Mouse (Mus musculus): ENCODE measurements around the gene Arhgap20. TPM values are rescaled to one million over a fixed set of nuclear protein-coding genes. Genes with fewer than 3 reads are reported as not detected.

The Arhgap20 gene
- total RNA-seq, 2 experiments from 2014 or later = 15.7 to 20.4 TPM

Other genes with a start within 250 kb of the Arhgap20 start
- 10 to 100 TPM; 36.7 to 42.8 TPM for gene Fdx1, start 198.2 kb downstream of the Arhgap20 start, total RNA-seq (2021)